Mouse (Mus musculus): Measurements from ENCODE around the gene Hsbp1.
"Not testable (repeated sequence)": the region's sequence is repeated elsewhere in the genome, so short reads cannot be mapped to it uniquely, and the experiment has no call there.

Gene Hsbp1

DNA sequence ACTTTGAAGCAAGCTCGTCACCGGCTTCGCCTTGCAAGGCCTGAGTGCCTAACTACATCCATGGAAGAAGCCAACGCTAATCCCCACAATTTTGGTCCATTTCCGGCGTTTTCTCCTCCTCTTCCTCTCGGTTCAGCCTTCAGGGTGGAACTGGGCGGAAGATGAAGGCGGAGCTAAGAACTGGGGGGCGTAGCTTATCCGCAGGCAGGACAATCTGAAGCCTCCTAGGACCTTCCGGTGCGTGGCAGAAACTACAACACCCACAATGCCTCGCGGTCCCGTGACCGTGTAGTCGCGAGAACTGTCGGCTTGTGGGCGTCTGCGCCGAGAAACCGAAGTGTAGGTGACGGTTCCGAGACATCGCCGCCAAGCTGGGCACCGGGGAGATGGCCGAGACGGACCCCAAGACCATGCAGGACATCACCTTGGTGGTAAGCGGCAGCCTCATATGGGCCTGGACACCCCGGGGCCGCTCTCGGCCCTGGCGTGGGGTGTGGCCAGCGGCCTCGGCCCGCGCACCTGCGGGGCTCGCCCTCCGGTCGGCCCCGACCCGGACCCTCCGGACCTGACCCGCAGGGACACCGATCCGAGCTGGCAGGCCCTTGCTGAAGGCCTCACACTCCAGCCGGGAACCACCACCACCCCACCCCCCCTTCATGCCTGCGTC, at the start of gene Hsbp1:
Hsbp1 (plus strand) TSS at position 299 of the 667 bp plus-strand sequence.
- peak; percentile 96 for DNase-seq (ENCODE audit: low spot score in 2 of 2)

GRCm38 (mm10) chr8:119295477-119295876, 48.8 kb upstream of the Hsbp1 start:
- DNase-seq (ENCODE audit: low spot score in 2 of 2) = no peak

DNA sequence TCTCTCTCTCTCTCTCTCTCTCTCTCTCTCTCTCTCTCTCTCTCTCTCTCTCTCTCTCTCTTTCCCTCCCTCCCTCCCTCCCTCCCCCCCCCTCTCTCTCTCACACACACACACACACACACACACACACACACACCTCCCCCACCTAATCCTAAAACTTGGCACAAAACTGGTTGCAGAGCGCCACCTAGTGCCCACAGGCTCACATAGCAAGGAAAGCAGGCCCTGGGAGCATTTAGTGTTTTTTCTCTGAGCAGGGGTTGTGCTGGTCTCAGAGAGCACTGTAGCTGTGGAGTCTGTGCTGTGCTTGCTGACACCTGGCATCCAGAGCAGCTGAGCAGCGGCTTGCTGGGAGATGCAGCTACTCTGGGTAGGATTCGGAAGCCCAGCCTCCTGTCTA, 46.5 kb upstream of the Hsbp1 start:
- DNase-seq (ENCODE audit: low spot score in 2 of 2) = not testable (repeated sequence)

GRCm38 (mm10) chr8:119300335-119300734, 44.0 kb upstream of the Hsbp1 start:
- DNase-seq (ENCODE audit: low spot score in 2 of 2) = no peak

GRCm38 (mm10) chr8:119304196-119304595, 40.1 kb upstream of the Hsbp1 start:
- no peak for DNase-seq (ENCODE audit: low spot score in 2 of 2)

DNA sequence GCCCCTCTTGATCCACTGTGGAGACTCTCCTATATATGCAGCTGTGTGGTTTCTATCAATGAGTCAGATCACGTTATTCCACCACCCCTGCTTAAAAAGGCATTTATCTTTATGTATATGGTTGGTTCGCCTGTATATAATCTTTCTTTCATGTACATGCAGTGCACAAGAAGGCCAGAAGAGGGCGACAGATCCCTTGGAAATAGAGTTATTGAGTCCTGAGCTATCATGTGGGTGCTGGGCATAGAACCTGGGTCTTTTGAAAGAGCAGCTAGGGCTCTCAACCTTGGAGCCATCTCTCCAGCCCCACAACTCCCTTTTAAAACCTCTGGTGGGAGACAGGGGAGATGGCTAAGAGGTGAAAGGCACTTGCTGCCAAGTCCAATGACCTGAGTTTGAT, 32.9 kb upstream of the Hsbp1 start:
- peak in 1 of 2 experiments; percentile 11 for DNase-seq (ENCODE audit: low spot score in 2 of 2)

DNA sequence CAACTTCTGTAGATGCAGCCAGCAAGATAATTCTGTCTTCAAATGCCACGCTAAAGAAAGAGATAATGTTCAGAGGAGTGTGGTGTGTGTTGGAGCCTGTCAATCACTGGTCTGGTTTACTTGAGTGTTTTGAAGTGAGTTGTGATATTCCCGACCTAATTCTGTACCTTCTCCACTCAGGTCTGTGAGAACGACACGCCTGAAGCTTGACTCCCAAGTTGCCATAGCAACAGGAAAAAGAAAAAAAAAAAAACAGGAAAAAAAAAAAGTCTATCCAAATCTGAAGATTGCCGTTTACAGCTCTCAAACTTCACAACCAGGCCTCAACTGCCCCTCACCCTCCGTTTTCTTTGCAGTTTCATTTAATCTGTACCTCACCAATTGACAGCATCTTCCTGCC, 21.1 kb upstream of the Hsbp1 start:
- DNase-seq (ENCODE audit: low spot score in 2 of 2) = no peak

DNA sequence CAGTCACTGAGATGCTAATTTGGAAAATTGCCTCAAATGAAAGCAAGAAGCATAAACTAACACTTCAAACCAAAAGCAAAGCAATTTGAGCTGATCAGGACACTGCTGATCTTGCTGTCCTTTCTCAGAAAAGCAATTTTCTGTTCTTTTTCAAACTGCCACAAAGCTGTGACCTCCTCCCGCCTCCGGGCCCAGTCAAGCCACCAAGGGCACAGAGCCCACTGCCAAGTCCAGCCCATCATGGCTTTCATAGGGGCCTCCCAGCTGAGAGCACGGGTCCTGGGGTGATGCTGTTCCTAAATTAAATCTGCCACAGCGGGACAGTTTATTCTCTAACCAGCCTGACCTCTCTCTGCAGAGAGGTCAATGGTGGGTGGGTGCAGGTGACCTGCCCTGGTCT, 4.7 kb upstream of the Hsbp1 start:
- no peak for DNase-seq (ENCODE audit: low spot score in 2 of 2)

DNA sequence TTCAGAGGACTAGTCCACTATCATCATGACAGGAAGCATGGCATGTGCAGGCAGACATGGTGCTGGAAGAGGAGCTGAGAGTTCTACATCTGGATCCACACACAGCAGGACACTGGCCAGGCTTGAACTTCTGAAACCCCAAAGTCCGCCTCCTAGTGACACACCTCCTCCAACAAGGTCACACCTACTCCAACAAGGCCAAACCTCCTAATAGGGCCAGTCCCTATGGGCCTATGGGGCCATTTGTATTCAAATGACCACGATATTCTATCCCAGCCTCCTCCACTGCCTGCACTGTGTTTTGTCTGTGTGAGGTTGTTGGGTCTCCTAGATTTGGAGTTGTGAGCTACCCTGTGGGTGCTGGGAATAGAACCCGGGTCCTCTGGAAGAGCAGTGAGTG, 682 bp upstream of the Hsbp1 start:
- DNase-seq (ENCODE audit: low spot score in 2 of 2) = no peak

GRCm38 (mm10) chr8:119345029-119345682, 868 bp downstream of the Hsbp1 start:
- no peak for DNase-seq (ENCODE audit: low spot score in 2 of 2)

GRCm38 (mm10) chr8:119345683-119346075, 1.4 kb downstream of the Hsbp1 start:
- no peak for DNase-seq (ENCODE audit: low spot score in 2 of 2)

DNA sequence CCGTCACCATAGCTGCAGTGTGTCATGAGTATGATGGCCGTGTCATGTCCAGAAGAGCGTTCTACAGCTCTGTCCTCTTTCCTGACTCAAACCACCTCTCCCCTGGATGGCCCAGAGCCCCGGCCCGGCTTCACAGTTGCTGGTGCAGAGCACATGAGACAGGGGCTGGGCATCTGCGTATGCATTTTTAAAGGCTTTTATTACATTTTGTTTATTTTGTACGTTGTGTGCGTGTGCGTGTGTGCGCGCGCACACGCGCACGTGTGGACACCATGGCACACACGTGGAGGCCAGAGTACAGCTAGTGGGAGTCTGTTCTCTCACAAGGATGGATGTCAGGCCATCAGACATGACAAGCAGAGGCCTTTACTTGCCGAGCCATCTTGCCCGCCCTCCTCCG, 7.4 kb downstream of the Hsbp1 start:
- no peak for DNase-seq (ENCODE audit: low spot score in 2 of 2)

- no peak for DNase-seq (ENCODE audit: low spot score in 2 of 2)
Measured at GRCm38 (mm10) chr8:119352977-119353658, 8.8 kb downstream of the Hsbp1 start.

DNA sequence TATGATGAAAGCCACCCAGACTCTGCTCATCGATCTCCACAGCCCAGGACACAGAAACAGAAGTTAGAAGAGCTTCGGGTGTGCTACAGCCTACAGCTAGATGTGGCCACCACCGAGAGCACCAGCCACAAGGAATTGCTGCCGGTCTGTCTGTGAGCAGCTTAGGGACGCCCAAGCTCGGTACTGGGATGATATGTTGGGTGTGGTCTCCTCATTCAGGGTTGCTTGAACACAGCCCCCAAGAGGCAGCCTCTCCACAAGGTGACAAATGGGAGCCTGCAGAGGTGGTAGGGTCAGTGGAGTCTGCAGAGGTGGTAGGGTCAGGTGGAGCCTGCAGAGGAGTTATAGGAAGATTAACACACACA, 9.4 kb downstream of the Hsbp1 start:
- DNase-seq (ENCODE audit: low spot score in 2 of 2) = no peak

- DNase-seq (ENCODE audit: low spot score in 2 of 2) = not testable (repeated sequence)
Measured at GRCm38 (mm10) chr8:119356631-119357030, 12.3 kb downstream of the Hsbp1 start.

DNA sequence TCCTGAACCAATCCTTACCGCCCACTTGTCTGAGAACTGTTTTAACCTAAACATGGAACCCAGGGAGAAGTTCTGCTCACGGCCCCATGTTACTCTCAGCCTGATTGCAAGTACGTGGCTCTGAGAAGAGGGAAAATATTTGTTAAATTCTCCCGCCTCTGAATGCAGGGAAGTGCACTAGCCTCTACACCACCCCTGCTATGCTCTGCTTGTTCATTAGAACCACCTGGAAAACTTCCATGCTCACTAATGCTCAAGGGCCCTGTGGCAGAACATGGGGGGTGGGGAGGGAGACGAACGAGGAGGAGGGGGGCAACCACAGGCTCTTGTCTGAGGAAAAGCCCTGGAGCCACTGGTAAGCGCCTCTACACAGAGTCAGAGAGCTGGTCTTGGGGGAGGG, 13.9 kb downstream of the Hsbp1 start:
- no peak for DNase-seq (ENCODE audit: low spot score in 2 of 2)

DNA sequence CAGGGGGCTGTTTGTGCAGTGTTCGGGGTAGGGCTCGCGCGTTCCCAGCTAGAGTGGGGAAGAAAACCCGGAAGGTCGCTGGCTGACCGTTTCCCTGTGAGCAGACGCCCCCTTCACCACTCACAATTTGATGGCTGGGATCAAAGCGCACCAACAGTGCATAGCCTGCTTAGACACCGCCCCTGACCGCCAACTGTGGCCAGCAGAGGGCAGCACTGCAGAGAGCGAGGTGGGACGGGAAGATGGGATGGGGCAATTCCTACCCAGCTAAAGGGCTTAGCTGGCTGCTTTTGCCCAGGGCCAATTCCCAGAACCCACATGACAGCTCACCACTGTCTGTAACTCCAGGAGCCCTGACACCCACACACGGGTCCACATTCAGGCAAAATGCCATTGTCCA, 14.5 kb downstream of the Hsbp1 start:
- peak in 1 of 2 experiments; percentile 24 for DNase-seq (ENCODE audit: low spot score in 2 of 2)

DNA sequence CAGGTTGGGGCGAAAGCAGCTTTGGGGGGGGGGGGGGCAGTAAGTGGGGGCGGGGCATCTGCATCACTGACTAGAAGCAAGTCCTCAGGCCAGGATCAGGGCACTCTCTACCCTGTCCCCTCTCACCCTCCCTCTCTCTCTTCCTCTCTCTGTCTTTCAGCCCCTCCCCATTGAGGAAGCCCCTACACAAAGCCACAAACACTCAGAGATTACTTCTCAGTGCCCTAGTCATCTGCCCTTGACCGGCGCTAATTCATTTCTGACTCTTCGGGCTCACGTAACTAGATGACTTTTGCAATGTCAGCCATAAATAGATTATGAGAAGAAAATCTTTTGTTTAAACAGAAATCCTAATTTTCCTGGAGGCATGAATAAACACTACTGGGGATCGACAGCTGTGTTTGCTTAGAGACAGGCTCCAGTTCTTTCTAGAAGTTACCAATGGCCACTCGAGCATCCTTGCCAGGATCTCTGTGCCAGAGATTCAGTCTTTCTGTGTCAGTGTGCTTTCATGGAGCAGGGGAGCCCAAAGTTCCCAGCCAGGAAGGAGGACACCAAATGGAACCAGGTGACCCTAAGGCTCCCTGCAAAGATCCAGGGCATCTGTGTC, 16.5 kb downstream of the Hsbp1 start:
- DNase-seq (ENCODE audit: low spot score in 2 of 2) = no peak

DNA sequence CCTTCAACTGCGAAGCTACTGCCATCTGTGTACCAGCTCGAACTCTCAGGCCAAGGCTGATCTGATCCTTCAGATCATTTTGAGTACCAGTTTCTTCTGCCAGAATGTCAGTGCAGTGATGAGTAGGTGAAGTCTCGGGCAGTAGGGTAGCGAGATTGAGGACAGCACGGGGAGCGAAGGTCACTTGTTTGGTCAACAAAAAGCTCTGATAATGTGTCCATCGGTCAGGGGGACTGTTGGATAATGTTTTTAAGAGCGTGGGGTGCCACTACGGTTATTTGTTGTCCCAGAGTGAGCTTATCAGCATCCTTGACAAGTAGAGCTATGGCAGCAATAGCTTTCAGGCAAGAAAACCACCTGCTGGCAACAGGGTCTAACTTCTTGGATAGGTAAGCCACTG, 30.4 kb downstream of the Hsbp1 start:
- DNase-seq (ENCODE audit: low spot score in 2 of 2) = not testable (repeated sequence)

GRCm38 (mm10) chr8:119378476-119378875, 34.2 kb downstream of the Hsbp1 start:
- DNase-seq (ENCODE audit: low spot score in 2 of 2) = no peak

DNA sequence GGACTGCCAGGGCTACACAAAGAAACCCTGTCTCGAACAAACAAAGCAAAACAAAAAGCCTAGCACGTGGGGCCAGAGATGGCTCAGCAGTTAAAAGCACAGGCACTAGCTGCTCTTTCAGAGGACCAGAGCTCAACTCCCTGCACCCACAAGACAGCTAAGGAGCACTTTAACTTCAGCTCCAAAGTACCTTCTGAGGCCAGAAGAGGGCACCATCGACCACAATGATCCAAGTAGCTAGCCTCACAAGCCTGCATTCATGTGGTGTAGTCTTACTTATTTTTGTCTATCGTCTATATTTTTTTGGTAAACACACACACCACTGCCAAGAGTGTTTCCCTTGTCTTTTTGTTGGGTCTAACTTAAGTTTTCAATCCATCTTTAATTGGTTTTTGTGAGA, 36.3 kb downstream of the Hsbp1 start:
- peak in 1 of 2 experiments; percentile 16 for DNase-seq (ENCODE audit: low spot score in 2 of 2)

DNA sequence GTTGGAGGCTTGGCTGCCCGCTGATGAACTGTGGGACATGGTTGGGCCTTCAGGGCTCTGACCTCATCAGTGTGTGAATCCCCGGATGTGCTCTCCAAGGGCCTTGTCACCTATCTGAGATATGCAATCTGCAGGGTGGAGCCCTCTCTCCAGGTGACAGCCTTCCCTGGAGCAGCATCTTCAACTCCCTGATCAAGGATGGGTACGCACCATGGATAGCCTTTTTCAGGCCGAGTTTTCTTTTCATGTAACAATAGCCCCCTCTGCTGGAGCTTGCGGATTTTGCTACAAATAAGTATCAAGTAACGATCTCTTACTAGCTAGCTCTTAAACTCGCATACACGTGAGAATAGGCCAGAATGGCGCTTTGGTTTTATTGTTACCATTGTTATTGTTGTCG, 40.2 kb downstream of the Hsbp1 start:
- DNase-seq (ENCODE audit: low spot score in 2 of 2) = peak; percentile 26 to 46

- DNase-seq (ENCODE audit: low spot score in 2 of 2) = no peak
Measured at GRCm38 (mm10) chr8:119385854-119386253, 41.6 kb downstream of the Hsbp1 start.
